Mouse (Mus musculus): ENCODE data around the gene Kcnip3. TPM values are rescaled to one million over a fixed set of nuclear protein-coding genes. Genes with fewer than 3 reads are reported as not detected.

Gene Kcnip3
- polyA plus RNA-seq, 1 experiment: 4.1 TPM

DNA sequence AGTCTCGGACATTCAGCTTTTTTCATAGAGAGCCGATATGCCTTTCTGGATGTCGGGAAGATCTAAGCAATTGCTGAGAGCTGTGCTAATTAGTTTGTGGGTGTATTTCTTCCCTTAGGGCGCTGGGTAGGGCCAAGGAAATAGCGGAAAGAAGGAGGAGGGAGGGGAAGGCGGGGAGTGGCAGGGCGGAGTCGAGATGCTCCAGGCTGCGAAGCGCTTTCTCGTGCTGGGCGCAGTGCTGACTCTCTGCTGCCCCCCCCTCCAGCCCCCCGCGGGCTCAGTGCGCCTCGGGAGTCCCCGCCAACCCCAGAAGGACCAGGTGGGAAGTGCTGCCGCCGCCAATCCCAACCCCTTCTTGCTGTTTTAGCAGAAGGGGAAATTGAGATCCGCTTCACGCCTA is 38.9 kb downstream of the Kcnip3 start:
- Histone ChIP-seq H3K4me3 (ENCODE audit: insufficient read depth, low read depth, low read length) (peak overlapping the region; percentile 50; the same call in 1 of the 2 replicates), H3K27ac (ENCODE audit: insufficient read depth, low read depth, low read length) (peak overlapping the region; percentile 25), H3K27me3 (replicated peaks; ENCODE audit: control insufficient read depth, insufficient read depth, low read length) (no peaks in the 10 kb centered on the region; the same call in 1 of the 2 replicates), H3K4me1 (ENCODE audit: control insufficient read depth, insufficient read depth, low read length) (0 out of 2 replicates have a peak, but pooled peaks cover 5% of the 10 kb centered on the region), H3K36me3 (ENCODE audit: control insufficient read depth, insufficient read depth, low read length) (no peaks in the 10 kb centered on the region)
- WGBS: 2% methylated on average over 21 of the region's 21 CpGs
- peak; percentile 35 for DNase-seq
- TF ChIP-seq POLR2A (IDR thresholded peaks at IDR 0.05; ENCODE audit: low read depth, low read length): no peak
- TF ChIP-seq CTCF (conservative IDR thresholded peaks at IDR 0.05; ENCODE audit: insufficient read depth, insufficient read length, low read depth, low read length): no peak

DNA sequence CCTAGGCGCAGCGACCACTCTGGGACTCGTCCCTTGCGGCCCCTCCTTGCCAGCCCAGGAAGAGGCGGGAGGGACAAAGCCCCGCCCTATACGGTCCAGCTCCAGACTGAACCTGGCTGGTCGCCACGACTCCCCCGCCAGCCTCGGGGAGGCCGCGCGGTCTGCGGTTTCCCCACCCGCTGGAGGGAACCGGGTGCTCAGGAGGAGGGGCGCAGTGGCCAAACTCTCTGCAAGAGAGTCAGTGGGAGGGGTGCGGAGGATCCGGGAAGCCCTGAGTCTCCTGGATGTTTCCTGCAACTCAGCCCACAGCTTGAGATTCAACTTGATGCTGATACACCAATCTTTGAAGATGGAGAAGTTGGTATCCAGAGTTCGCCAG is 39.4 kb downstream of the Kcnip3 start:
- no peaks in the 10 kb centered on the region; the same call in 1 of the 2 replicates for H3K27me3 ChIP-seq (replicated peaks; ENCODE audit: control insufficient read depth, insufficient read depth, low read length)
- WGBS: under 1% methylated on average over 21 of the region's 21 CpGs

DNA sequence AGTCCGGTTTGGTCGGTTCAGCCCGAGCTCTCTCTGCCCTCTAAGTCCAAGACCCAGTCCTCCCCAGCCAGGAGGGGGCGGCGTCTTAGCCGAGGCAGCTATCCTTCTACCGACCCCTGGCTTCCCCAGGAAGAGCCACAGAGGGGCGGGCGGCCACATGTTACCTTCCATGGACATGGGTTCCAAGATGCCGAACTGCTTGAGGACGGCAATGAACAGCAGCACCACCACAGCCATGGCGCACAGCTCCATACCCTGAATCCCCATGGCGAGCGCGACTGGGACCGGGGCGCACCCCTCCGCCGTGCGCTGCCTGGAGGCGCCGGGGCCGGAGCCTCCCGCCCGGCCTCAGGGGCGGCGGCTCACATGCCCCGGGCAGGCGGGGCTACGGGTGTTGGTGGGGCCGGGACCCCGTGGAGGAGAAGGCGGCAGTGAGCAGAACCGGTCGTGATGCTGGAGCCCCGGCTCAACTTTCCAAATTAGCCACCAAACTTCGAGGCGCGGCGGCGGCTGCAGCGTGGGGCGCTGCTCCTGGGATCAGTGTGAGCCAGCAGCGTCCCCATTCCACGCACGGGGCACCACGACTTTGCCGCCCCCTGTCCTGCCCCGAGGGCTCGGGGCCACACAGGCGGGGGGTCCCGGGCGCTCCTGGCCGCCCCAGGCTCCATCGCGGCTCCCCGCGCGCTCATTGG is 39.9 kb downstream of the Kcnip3 start:
- no peak for DNase-seq
- Histone ChIP-seq H3K36me3 (ENCODE audit: control insufficient read depth, insufficient read depth, low read length) (no peaks in the 10 kb centered on the region), H3K4me3 (ENCODE audit: insufficient read depth, low read depth, low read length) (peak overlapping the region; percentile 50), H3K27me3 (replicated peaks; ENCODE audit: control insufficient read depth, insufficient read depth, low read length) (no peaks in the 10 kb centered on the region; the same call in 1 of the 2 replicates), H3K27ac (ENCODE audit: insufficient read depth, low read depth, low read length) (no peak overlapping the region), H3K4me1 (ENCODE audit: control insufficient read depth, insufficient read depth, low read length) (0 out of 2 replicates have a peak, but pooled peaks cover 5% of the 10 kb centered on the region)
- no peak for TF ChIP-seq POLR2A (IDR thresholded peaks at IDR 0.05; ENCODE audit: low read depth, low read length)
- TF ChIP-seq CTCF (conservative IDR thresholded peaks at IDR 0.05; ENCODE audit: insufficient read depth, insufficient read length, low read depth, low read length): no peak
- under 1% methylated on average over 59 of the region's 59 CpGs for WGBS

More for the DNA sequence above, 39.4 kb downstream of the Kcnip3 start:
- H3K27ac ChIP-seq (ENCODE audit: insufficient read depth, low read depth, low read length): peak overlapping the region; percentile 25
- H3K4me1 ChIP-seq (ENCODE audit: control insufficient read depth, insufficient read depth, low read length): 0 out of 2 replicates have a peak, but pooled peaks cover 5% of the 10 kb centered on the region
- H3K4me3 ChIP-seq (ENCODE audit: insufficient read depth, low read depth, low read length): peak overlapping the region; percentile 50
- no peaks in the 10 kb centered on the region for H3K36me3 ChIP-seq (ENCODE audit: control insufficient read depth, insufficient read depth, low read length)
- TF ChIP-seq POLR2A (IDR thresholded peaks at IDR 0.05; ENCODE audit: low read depth, low read length) (no peak), CTCF (conservative IDR thresholded peaks at IDR 0.05; ENCODE audit: insufficient read depth, insufficient read length, low read depth, low read length) (no peak)
- DNase-seq: peak; percentile 82

DNA sequence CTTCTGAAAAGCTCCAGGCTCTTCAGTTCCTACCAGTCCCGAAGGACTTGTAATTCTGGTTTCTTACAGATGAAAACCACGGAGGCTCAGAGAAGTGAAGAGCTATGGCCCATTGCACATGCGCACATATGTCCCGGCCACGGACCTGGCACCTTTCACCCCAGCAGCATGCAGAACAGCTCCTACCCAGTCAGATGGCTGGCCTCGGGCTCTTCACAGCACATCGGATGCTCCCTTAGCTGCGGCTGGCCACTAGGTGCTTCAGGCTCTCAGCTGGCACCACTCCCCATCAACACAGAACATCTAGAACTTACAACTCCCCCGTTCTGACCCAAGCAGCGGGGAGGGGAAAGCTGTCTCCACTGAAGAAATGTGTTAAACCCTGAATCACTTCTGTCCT is 42.1 kb downstream of the Kcnip3 start:
- WGBS: 56% methylated on average over 10 of the region's 10 CpGs
- no peak for DNase-seq
- Histone ChIP-seq H3K36me3 (ENCODE audit: control insufficient read depth, insufficient read depth, low read length) (no peaks in the 10 kb centered on the region), H3K27ac (ENCODE audit: insufficient read depth, low read depth, low read length) (no peak overlapping the region), H3K27me3 (replicated peaks; ENCODE audit: control insufficient read depth, insufficient read depth, low read length) (no peaks in the 10 kb centered on the region; the same call in 1 of the 2 replicates), H3K4me3 (ENCODE audit: insufficient read depth, low read depth, low read length) (no peak overlapping the region), H3K4me1 (ENCODE audit: control insufficient read depth, insufficient read depth, low read length) (0 out of 2 replicates have a peak, but pooled peaks cover 5% of the 10 kb centered on the region)
- TF ChIP-seq POLR2A (IDR thresholded peaks at IDR 0.05; ENCODE audit: low read depth, low read length): no peak
- no peak for TF ChIP-seq CTCF (conservative IDR thresholded peaks at IDR 0.05; ENCODE audit: insufficient read depth, insufficient read length, low read depth, low read length)

DNA sequence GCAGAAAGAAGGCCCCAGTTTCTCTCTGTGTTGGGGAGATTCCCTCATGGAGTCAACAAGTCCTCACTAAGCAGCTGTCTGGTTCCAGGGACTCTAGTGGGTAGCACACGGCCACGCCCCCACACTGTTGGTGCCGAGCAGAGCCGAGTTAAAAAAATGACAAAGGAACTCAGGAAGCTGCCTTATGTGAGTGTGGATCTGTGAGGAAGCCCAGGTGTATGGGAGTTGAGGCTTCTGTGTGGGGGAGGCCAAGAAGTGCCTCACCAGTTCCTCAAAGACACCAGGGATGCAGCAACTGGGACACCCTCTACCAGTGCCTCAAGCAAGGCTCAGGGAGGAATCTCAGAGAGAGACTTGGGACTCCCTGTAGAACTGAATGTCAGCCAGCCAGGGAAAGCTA is 42.7 kb downstream of the Kcnip3 start:
- TF ChIP-seq CTCF (conservative IDR thresholded peaks at IDR 0.05; ENCODE audit: insufficient read depth, insufficient read length, low read depth, low read length) (no peak), POLR2A (IDR thresholded peaks at IDR 0.05; ENCODE audit: low read depth, low read length) (no peak)
- 76% methylated on average over 4 of the region's 4 CpGs for WGBS
- no peaks in the 10 kb centered on the region for H3K36me3 ChIP-seq (ENCODE audit: control insufficient read depth, insufficient read depth, low read length)
- no peaks in the 10 kb centered on the region; the same call in 1 of the 2 replicates for H3K27me3 ChIP-seq (replicated peaks; ENCODE audit: control insufficient read depth, insufficient read depth, low read length)
- DNase-seq: no peak
- H3K27ac ChIP-seq (ENCODE audit: insufficient read depth, low read depth, low read length): no peak overlapping the region
- no peak overlapping the region for H3K4me3 ChIP-seq (ENCODE audit: insufficient read depth, low read depth, low read length)
- H3K4me1 ChIP-seq (ENCODE audit: control insufficient read depth, insufficient read depth, low read length): 0 out of 2 replicates have a peak, but pooled peaks cover 3% of the 10 kb centered on the region

DNA sequence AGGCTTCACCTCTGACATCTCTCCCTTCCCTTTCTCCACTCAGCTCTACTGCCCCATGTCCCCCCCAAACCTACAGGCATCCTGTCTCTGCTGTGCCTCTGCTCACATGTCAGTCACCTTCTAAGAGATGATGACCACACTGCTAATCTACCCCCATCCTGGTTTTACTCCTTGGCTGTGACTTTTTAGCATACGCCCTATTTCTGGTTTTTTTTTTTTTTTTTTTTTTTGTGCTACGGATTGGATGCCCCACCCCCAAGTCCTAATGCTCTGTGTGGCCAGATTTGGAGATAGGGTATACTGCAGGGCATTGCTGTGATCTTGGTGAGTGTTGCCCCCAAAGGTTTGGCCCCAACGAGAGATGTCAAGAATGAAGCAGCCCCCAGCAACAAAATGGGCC is 49.6 kb downstream of the Kcnip3 start:
- H3K4me3 ChIP-seq (ENCODE audit: insufficient read depth, low read depth, low read length): no peak overlapping the region
- no peaks in the 10 kb centered on the region for H3K27me3 ChIP-seq (replicated peaks; ENCODE audit: control insufficient read depth, insufficient read depth, low read length)
- TF ChIP-seq CTCF (conservative IDR thresholded peaks at IDR 0.05; ENCODE audit: insufficient read depth, insufficient read length, low read depth, low read length): no peak
- TF ChIP-seq POLR2A (IDR thresholded peaks at IDR 0.05; ENCODE audit: low read depth, low read length): no peak
- WGBS: 77% methylated on average over 3 of the region's 3 CpGs
- DNase-seq: no peak
- H3K36me3 ChIP-seq (ENCODE audit: control insufficient read depth, insufficient read depth, low read length): no peaks in the 10 kb centered on the region
- H3K27ac ChIP-seq (ENCODE audit: insufficient read depth, low read depth, low read length): no peak overlapping the region
- H3K4me1 ChIP-seq (ENCODE audit: control insufficient read depth, insufficient read depth, low read length): no peaks in the 10 kb centered on the region

DNA sequence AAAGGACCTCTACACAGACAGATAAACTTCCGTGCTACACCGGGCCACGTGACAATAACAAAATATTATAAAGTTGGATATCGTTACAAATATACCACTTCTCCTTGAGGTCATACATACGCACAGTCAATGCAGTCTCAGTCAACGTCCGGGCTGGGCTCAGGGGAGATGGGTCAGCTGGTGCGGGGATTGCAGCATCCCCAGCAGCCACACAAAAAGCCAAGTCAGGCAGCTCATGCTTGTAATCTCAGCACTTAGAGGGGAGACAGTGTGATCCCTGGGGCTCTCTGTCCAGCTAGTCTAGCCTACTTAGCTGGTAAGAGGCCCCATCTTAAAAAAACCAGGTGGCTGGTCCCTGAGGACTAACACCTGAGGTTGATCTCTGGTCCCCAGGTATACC is 50.6 kb downstream of the Kcnip3 start:
- Histone ChIP-seq H3K4me1 (ENCODE audit: control insufficient read depth, insufficient read depth, low read length) (no peaks in the 10 kb centered on the region), H3K4me3 (ENCODE audit: insufficient read depth, low read depth, low read length) (no peak overlapping the region), H3K36me3 (ENCODE audit: control insufficient read depth, insufficient read depth, low read length) (no peaks in the 10 kb centered on the region), H3K27ac (ENCODE audit: insufficient read depth, low read depth, low read length) (no peak overlapping the region), H3K27me3 (replicated peaks; ENCODE audit: control insufficient read depth, insufficient read depth, low read length) (no peaks in the 10 kb centered on the region)
- TF ChIP-seq POLR2A (IDR thresholded peaks at IDR 0.05; ENCODE audit: low read depth, low read length) (no peak), CTCF (conservative IDR thresholded peaks at IDR 0.05; ENCODE audit: insufficient read depth, insufficient read length, low read depth, low read length) (no peak)
- WGBS: 90% methylated on average over 8 of the region's 8 CpGs
- no peak for DNase-seq
